ENCODE assay signal across 11 mouse cellular contexts in genomic region chr3:10087511-10087910, GRCm38 (mm10). TPM values are rescaled to one million over a fixed set of nuclear protein-coding genes. Genes with fewer than 3 reads are reported as not detected.
DNase-seq lines count a peak whose midpoint lies in the region; ATAC-seq and TF ChIP-seq lines count a peak whose summit lies in the region.
"Had no signal": no experiment of that assay in that cellular context is flagged by ENCODE, and none has a peak within 500 bp of the region (broad histone marks: within the 10 kb centered on the region; RNA-seq: fewer than 3 reads in every experiment).

No protein-coding gene starts in this region.

- WGBS in heart, embryonic 13.5 days = 84% methylated on average over 8 of the region's 8 CpGs
- WGBS in lung, embryonic 16.5 days = 85% methylated on average over 8 of the region's 8 CpGs
- 61% methylated on average over 8 of the region's 8 CpGs for WGBS in liver, postnatal 0 days (ENCODE audit: insufficient replicate concordance)

- H3K27ac ChIP-seq in heart, embryonic 13.5 days (replicated peaks) = no peak overlapping the region
- no peak overlapping the region for H3K27ac ChIP-seq in lung, embryonic 16.5 days (ENCODE audit: low read length)
- peak overlapping the region; percentile 65 for H3K27ac ChIP-seq in bone marrow macrophage, adult 2 months (ENCODE audit: insufficient read depth, low read depth, low read length)
- H3K27ac ChIP-seq in liver, postnatal 0 days (ENCODE audit: low read depth) = no peak overlapping the region
- H3K27ac ChIP-seq: gastrocnemius, adult 2 months had no signal

- no peak for ATAC-seq in heart, embryonic 13.5 days (ENCODE audit: extremely low read depth, insufficient number of reproducible peaks, low FRiP score, low TSS enrichment)
- ATAC-seq in lung, embryonic 16.5 days (ENCODE audit: low read depth) = no peak
- ATAC-seq in liver, postnatal 0 days = no peak

- peak overlapping the region; percentile 32; the same call in 1 of the 2 replicates for H3K4me3 ChIP-seq in heart, embryonic 13.5 days
- no peak overlapping the region for H3K4me3 ChIP-seq in lung, embryonic 16.5 days (ENCODE audit: low read length)
- no peak overlapping the region for H3K4me3 ChIP-seq in bone marrow macrophage, adult 2 months (ENCODE audit: insufficient read depth, low read length)
- H3K4me3 ChIP-seq in liver, postnatal 0 days (ENCODE audit: low read depth, low read length) = no peak overlapping the region
- H3K4me3 ChIP-seq: gastrocnemius, adult 2 months had no signal

- no peak for TF ChIP-seq POLR2A in bone marrow macrophage, adult 2 months (IDR thresholded peaks at IDR 0.05; ENCODE audit: borderline replicate concordance, low read depth, low read length)

- no peaks in the 10 kb centered on the region for H3K9me3 ChIP-seq in heart, embryonic 13.5 days
- H3K9me3 ChIP-seq in lung, embryonic 16.5 days (ENCODE audit: control insufficient read depth, low read length) = no peaks in the 10 kb centered on the region
- H3K9me3 ChIP-seq in liver, postnatal 0 days (ENCODE audit: low read length) = no peaks in the 10 kb centered on the region

- H3K4me1 ChIP-seq in heart, embryonic 13.5 days = peaks cover 9% of the 10 kb centered on the region; the same call in 1 of the 2 replicates
- peaks cover 3% of the 10 kb centered on the region; the same call in 1 of the 2 replicates for H3K4me1 ChIP-seq in lung, embryonic 16.5 days (replicated peaks; ENCODE audit: control insufficient read depth, insufficient read depth, low read length)
- peaks cover 46% of the 10 kb centered on the region for H3K4me1 ChIP-seq in bone marrow macrophage, adult 2 months (ENCODE audit: control insufficient read depth, insufficient read depth, low read length)
- peaks cover 23% of the 10 kb centered on the region for H3K4me1 ChIP-seq in liver, postnatal 0 days (ENCODE audit: insufficient read depth)

- TF ChIP-seq EP300 in liver, postnatal 0 days (IDR thresholded peaks at IDR 0.05; ENCODE audit: low read depth) = no peak

- H3K36me3 ChIP-seq in heart, embryonic 13.5 days = no peaks in the 10 kb centered on the region
- no peaks in the 10 kb centered on the region for H3K36me3 ChIP-seq in lung, embryonic 16.5 days (ENCODE audit: control insufficient read depth, insufficient read depth, low read length)
- no peaks in the 10 kb centered on the region for H3K36me3 ChIP-seq in liver, postnatal 0 days (replicated peaks; ENCODE audit: insufficient read depth, low read length)

- no peak for TF ChIP-seq CTCF in bone marrow macrophage, adult 2 months (IDR thresholded peaks at IDR 0.05; ENCODE audit: low read depth, low read length)
- TF ChIP-seq CTCF in liver, postnatal 0 days (IDR thresholded peaks at IDR 0.05; ENCODE audit: low read depth) = no peak

- H3K27me3 ChIP-seq in heart, embryonic 13.5 days (replicated peaks) = peaks cover 11% of the 10 kb centered on the region; the same call in 1 of the 2 replicates
- no peaks in the 10 kb centered on the region for H3K27me3 ChIP-seq in lung, embryonic 16.5 days (ENCODE audit: control insufficient read depth, insufficient read depth, low read depth, low read length)
- no peaks in the 10 kb centered on the region for H3K27me3 ChIP-seq in liver, postnatal 0 days (ENCODE audit: insufficient read depth, low read length)

- DNase-seq in heart, adult 11 months = no peak
- DNase-seq in lung, postnatal 14 days = no peak
- no peak for DNase-seq in liver, postnatal 0 days
- DNase-seq in embryo, embryonic 10 days (ENCODE audit: low spot score) = no peak
- DNase-seq: cerebellum, adult 9-10 months; gastrocnemius, adult 2 months; lung, postnatal 10 days had no signal

- peak overlapping the region; percentile 58 for H3K4me2 ChIP-seq in heart, embryonic 13.5 days
- 0 out of 2 replicates have a peak overlapping the region, but pooled peaks have one; percentile 45 for H3K4me2 ChIP-seq in lung, embryonic 16.5 days (ENCODE audit: low read depth, low read length)
- H3K4me2 ChIP-seq in liver, postnatal 0 days (ENCODE audit: low read depth, low read length) = 0 out of 2 replicates have a peak overlapping the region, but pooled peaks have one; percentile 45

- no peak overlapping the region for H3K9ac ChIP-seq in heart, embryonic 13.5 days
- no peak overlapping the region for H3K9ac ChIP-seq in lung, embryonic 16.5 days (ENCODE audit: low read length)
- H3K9ac ChIP-seq in liver, postnatal 0 days (replicated peaks) = no peak overlapping the region

RNA-seq across cellular contexts. Expression of gene Gm9833, which starts 0.4 kb away (rescaled TPM):
- polyA plus RNA-seq in heart, embryonic 13.5 days (2015; fragmentation: Nextera tagmentation; extraction: Ambion mirVana) = 1.9 and 2.0 TPM in 2 replicates
- 3.3 and 3.8 TPM in 2 replicates for polyA plus RNA-seq in lung, embryonic 16.5 days (2015; fragmentation: Nextera tagmentation; extraction: Ambion mirVana)
- polyA plus RNA-seq in bone marrow macrophage, adult 2 months (2012; ENCODE audit: insufficient read depth, insufficient read length, missing spikeins) = 1.5 and 1.8 TPM in 2 replicates
- polyA plus RNA-seq in liver, postnatal 0 days (2015; fragmentation: Nextera tagmentation; extraction: Ambion mirVana) = 0.50 and 0.70 TPM in 2 replicates
- polyA plus RNA-seq: small intestine, adult 2 months had no signal
